Mouse (Mus musculus): ENCODE results near the gene Rbm20.

Gene Rbm20

DNA sequence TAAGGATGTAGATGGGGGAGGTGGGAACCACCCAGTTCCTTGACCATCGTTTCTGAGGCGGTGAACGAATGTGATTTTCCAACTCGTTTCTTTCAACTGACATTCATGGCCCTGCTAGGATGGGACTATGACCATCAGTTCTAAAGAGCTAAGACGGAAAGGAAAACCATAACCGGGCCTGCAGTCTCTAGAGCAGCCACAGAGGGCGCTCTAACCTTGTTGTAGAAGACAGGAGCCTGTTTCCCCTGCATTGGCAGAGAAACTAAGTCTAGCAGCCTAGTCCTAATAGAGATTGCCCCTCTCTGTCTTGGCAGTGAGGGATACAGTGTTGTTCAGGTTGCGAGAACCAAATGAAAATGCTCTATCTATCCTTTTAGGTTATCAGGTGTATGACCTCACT lies 164.8 kb downstream of the Rbm20 start:
- DNase-seq (ENCODE audit: low read depth in 2 of 2, low spot score in 2 of 2), result peak; percentile 82 to 89

DNA sequence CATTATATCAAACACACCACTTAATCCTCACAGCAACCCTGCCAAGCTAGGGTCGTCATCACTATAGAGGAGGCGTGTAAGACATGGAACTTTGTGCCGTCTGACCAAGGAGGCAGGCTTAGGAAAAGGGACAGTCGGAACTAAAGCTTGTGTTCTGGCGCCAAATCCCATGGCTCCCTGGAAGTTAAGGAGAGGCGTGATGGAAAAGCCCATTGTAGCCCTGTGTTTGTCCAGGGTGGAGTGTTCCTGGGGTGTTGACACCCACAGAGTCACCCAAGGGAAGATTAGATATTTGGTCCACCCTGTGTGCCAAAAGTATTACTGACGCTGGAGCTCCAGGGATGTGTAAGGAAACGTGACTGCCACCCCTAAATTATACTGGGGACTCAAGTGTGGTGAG lies 166.9 kb downstream of the Rbm20 start:
- DNase-seq (ENCODE audit: low read depth in 2 of 2, low spot score in 2 of 2), result no peak

DNA sequence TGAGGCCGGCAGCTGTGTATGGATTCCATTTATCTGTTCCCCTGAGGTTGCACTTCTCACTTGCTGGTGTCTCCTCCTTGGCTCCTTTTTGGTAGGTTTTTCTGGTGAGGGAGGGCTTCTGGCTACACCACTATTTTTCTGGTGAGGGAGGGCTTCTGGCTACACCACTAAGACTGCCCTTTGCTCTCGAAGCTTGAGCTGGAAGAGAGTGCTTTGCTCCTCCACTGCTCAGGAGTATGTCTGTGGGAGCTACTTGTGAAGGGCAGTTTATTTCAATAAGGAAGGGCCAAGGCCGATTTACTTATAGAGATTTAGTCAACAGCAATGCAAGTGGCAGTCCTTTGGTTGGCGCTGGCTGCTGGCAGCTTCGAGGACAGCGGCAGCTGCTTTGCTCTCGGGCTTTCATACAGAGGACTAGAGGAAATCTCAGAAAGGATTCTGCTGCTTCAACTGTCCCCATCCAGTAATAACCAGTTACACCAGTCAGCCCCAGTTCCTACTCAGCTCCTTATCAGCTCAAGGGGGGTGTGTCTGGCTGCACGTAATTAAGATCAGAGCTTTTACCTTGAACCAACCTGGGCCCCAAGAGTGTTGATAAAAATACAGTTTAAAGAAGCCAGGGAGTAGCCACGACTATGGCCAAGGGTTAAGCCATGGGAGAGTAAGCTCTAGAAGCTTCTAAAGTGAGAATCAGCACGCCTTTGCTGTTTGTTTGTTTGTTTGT lies 171.3 kb downstream of the Rbm20 start:
- no peak for DNase-seq (ENCODE audit: low read depth in 2 of 2, low spot score in 2 of 2)

DNA sequence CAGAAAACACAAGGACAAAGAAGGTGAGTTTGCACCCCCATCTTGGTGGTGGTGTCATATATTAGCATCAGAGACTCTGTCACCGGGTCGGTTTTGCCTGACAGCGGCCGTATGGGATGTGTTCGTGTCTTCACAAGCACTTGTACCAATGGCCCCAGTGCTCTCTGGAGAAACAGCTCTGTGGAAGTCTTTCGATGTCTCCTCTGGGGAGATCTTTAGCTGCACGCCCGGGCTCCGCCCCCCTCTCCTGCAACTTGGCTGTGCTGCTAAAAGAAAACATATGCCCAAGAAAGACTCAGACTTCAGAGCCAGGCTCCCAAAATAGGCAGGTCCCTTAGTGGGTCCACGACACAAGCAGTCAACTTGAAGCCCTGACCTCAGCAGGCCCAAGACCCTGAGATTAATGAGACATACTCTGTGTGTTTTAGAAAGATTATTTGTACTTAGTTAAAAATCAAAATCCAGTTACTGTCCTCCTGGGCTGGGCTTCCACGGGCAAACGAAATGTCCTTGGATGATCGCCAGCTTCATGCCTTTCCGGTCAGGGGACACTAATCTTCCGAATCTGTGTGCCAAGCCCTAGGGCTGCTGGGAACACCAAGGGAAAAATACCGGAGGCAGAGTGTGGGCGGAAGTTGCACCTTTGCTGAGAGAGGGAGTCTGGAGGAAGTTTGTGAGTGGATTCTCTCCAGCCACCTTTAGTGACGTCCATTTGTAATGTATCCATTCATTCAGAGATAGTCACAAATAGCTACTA lies 173.2 kb downstream of the Rbm20 start:
- no peak for DNase-seq (ENCODE audit: low read depth in 2 of 2, low spot score in 2 of 2)

DNA sequence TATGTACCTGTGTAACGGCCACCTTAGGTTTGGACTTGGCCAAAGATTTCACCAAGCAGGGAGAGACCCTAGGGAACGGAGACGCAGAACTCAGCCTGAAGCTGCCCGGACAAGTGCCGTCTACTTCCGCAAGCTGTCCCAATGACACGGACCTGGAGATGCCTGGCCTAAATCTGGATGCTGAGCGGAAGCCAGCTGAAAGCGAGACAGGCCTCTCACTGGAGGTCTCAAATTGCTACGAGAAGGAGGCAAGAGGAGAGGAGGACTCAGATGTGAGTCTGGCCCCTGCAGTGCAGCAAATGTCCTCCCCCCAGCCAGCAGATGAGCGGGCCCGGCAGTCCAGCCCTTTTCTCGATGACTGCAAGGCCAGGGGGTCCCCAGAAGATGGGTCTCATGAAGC lies 174.2 kb downstream of the Rbm20 start:
- no peak for DNase-seq (ENCODE audit: low read depth in 2 of 2, low spot score in 2 of 2)

DNA sequence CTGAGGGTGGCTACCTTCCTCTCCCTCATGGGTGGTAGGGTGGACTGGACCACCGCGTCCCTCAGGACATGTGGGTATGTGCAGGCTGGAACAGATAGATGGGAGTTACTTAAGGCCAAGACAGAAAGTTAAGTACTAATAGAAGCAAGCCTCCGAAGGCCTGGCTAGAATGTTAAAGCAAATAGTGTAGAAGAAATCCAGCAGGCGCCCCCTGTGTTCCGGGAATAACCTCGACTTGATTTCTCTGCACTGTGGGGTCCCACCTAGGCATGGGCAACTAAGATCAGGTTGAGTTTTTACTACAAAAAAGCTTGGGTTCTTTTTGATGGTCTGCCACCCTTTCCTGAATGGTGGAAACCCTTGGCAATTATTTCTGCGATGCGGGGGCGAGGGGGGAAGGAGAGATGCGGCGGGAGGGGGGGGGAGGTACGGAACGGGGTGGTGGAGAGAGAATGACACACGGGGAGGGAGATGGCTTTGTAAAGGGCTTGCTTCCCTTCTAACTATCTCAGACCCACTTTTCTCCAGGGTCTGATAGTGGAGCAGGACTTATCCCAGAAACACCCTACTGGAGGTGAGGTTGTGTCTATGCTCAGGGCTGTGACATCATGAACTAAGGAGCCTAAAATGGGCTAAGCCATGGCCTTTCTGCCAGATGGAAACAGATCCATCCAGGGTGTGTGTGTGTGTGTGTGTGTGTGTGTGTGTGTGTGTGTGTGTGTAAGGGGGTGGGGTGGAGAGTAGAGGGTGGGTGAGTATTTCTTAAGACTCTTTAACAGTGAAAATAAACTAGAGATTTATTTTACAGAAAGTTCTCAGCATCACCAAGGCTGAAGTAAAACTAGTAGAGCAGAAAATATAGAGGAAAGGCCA lies 175.0 kb downstream of the Rbm20 start:
- DNase-seq (ENCODE audit: low read depth in 2 of 2, low spot score in 2 of 2), result no peak

DNA sequence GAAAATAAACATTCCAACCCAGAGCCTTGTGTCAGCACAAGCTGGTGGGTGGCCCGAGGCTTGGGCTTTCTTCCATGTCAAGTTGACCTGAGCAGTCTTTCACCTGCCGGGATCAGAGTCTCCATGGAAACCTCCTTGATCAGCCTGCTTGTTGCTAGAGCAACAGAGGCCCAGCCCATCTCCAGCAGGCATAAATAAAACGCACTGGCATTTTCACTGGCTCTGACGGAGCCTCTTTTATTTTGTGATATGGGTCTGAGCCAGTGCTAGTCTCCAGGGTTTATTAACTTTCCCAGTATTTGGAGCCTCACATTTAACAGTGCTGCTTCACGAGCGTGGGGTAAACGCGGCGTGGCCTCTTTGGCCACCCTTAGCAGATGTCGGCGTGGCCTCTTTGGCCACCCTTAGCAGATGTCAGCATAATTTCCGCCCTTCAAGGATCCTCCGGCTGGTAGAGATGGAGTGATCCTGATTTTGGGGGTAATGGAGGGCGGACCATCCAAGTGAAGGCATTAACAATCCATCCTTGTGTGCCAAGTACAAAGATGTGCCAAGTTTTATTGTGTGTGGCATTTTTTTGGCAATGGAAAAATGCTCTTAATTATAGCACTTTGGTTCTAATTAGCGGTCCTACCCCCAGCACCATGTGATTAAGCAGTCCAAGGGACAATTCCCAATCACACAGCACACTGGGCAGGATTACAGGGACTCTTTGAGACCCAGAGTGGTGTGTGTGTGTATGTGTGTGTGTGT lies 175.8 kb downstream of the Rbm20 start:
- no peak for DNase-seq (ENCODE audit: low read depth in 2 of 2, low spot score in 2 of 2)

DNA sequence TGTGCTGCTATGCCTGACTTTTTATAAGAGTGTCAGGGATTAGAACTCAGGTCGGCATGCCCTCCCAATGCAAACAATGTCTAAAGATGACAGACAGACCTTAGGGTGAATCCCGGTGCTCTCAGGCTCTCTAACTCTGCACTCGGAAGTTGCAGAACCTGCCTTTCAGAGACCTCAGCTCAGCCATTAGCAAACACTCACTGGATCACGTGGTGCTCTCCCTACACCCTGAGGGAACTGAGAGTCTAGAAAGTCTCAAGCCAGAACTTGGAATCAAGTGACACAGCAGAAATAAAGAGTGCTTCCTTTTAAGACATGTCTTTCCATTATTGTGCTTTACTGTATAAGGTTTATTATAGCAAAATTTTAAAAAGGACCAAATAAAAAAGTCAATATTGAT lies 177.9 kb downstream of the Rbm20 start:
- DNase-seq (ENCODE audit: low read depth in 2 of 2, low spot score in 2 of 2), result no peak

DNA sequence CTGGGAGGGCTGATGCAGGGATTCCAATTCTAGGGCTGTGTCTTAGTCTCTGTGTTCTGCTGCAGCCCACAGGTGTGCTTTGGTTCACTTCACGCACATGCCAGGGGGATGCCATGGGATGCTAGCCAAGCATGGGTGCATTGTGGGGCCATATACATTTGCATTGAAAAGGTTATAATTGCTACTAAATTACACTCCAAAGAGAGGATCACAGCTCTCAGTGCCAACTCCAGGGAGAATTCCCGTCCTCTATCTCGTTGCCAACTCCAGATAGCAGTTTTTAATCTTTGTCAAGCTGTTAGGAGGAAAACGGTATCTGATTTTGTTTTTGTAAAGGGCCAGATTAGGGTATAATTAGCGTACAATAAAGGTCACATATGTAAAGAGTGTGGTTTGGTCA lies 178.7 kb downstream of the Rbm20 start:
- no peak for DNase-seq (ENCODE audit: low read depth in 2 of 2, low spot score in 2 of 2)

DNA sequence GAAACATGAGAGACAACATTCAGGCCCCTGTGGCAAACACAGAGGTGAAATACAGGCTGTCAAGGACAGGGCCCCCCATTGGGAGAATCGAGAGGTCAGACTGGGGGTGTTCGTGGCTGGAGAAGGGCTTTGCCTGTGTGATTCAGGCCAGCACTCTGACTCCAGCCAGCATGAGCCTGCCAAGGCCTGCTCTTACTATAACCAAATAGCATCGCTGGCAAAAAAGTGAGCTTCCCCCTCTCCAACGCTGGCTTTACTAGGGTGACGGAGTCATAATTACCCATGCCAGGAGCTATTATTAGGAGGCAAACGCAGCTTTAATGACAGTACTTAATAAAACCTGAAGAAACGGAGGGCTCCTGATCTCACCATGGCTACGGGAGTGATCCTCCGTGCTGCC lies 179.7 kb downstream of the Rbm20 start:
- no peak for DNase-seq (ENCODE audit: low read depth in 2 of 2, low spot score in 2 of 2)

DNA sequence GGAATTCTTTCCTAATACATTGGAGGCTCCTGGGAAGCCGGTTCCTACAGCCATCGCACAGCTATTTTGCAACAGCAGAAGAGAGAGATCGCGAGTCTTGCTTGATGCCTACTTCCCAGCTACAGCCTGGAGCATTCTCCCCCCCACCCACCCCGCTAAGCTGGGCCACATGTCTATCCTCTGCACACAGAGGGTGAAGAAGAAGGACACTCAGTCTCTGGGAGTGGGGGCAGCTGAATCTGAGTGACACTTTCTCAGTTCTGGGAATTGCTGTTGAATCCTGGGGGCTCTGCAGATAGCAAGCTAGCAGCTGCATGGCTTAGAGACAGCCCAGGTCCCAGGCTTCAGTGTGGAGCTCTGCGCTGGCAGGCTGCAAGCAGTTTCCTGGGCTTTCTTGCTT lies 180.9 kb downstream of the Rbm20 start:
- DNase-seq (ENCODE audit: low read depth in 2 of 2, low spot score in 2 of 2), result no peak

DNA sequence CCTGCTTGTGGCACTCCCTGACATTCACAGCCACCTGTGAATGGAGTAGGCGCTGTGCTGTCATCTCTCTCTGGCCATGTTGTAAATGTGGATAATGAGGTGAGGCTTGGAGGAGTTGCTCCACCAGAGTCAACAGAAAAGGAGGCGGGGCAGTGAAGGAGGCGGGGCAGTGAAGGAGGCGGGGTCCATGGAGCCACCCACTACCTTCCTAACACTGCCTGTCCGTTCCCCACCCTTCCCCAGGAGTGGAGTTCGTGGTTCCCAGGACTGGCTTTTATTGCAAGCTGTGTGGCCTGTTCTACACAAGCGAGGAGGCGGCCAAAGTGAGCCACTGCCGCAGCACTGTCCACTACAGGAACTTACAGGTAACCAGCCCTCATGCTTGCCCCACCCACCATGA lies 182.0 kb downstream of the Rbm20 start:
- no peak for DNase-seq (ENCODE audit: low read depth in 2 of 2, low spot score in 2 of 2)

DNA sequence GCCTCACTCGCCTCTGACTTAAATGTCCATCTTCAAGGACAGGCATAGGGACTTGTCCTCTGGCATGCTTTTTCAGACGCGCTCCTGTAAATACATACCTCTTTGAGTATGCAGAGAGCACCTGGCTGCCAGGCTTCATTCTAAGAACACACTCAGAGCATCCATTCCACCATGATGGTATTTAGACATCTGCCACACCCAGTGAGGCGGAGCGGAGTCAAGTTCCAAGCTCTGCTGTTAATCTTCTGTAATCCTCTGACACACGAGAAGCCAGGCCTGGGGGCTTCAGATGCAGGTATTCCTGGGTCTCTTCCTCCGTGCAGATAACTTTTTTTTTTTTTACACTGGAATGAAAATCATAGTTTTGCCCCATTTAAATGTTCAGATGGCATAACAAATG lies 182.5 kb downstream of the Rbm20 start:
- DNase-seq (ENCODE audit: low read depth in 2 of 2, low spot score in 2 of 2), result no peak

DNA sequence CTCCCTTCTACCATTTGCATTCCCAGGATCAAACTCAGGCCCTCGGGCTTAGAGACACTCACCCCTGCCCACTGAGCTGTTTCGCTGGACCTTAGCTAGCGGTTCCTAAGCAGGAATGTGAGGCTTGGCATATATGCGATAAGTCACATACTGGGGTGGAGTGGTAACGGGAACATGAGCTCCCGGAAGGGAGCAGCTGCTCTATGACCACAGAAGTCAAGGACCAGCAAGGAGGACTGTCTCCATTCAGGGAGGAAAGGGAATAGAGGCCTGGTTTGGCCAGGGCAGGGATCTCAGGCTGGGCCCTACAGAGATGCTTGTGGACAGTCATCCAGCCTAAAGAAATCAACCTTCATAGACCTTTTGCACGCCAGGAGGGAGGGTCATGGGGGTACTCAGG lies 184.2 kb downstream of the Rbm20 start:
- DNase-seq (ENCODE audit: low read depth in 2 of 2, low spot score in 2 of 2), result no peak

DNA sequence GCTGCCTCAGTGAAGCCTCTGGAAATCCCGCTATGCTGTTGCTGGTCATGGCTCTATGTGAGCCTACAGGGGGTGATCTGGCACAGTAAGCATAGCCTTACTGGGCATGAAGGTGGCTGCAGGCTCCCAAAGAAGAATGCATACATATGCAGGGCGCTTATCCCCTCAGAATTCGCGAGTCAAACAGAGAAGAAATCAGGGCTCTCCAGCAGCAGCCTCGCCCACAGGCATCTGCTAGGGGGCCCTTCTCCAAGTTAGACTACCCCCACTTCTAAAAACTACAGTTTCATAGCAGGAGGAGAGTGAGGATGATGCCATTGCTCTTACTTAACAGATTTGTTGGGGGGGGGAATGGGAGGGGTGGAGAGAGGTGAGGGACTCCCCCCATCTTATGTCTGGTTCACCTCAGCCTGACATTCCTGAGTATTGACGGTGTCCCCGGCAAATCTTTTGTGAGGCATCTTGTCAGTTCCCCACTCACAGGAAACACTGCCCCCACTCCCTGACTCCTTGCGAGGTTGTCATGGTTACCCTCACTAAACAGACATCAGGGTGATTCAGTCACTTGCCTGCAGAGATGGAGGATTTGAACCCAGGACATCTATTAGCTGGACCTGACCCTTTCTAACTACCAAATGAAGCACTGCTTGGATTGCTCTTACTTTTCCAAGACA lies 185.6 kb downstream of the Rbm20 start:
- DNase-seq (ENCODE audit: low read depth in 2 of 2, low spot score in 2 of 2), result no peak

DNA sequence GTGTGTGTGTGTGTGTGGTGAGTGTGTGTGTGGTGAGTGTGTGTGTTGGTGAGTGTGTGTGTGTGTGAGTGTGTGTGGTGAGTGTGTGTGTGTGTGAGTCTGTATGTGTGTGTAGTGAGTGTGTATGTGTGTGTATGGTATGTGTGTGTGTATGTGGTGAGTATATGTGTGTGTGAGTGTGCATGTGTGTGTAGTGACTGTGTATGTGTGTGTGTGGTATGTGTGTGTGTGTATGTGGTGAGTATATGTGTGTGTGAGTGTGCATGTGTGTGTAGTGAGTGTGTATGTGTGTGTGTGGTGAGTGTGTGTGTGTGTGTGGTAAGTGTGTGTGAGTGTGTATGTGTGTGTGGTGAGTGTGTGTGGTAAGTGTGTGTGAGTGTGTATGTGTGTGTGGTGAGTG lies 190.1 kb downstream of the Rbm20 start:
- no peak for DNase-seq (ENCODE audit: low read depth in 2 of 2, low spot score in 2 of 2)

DNA sequence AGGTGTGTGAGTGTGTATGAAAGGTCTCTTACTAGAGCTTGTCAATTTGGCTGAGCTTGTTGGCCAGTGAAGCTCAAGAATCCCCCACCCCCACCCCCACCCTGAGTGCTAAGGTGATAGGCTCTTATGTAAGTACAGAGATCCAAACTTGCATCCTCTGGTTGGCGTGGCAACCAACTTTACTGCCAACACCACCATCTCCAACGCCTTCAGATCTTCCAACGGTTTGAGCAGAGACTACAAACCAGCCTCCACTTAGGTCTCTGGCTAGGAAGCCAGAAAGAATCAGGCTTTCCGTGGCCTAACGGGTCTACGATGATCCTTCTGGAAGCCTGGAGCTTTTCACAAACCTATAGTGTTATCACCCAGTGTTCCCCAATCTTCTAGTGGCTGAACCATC lies 191.0 kb downstream of the Rbm20 start:
- no peak for DNase-seq (ENCODE audit: low read depth in 2 of 2, low spot score in 2 of 2)

DNA sequence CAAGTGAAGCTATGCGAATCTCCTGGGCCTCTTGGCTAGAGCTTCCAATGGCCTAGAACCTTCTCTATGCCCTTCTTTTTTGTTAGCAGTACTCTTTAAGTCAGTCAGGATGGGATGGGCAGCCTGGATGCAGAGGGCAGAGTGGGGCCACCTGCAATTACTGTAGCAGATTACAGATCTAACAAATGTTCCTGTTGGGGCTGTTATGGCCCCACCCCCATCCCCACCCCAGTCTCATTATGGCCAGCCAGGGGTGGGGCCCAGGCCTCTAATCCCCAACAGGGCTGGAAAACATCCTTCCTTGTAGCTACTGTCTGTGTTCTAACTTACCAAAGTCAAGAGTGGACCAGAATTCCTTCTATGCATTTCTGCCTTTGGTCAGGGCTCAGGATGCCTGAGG lies 191.7 kb downstream of the Rbm20 start:
- no peak for DNase-seq (ENCODE audit: low read depth in 2 of 2, low spot score in 2 of 2)

DNA sequence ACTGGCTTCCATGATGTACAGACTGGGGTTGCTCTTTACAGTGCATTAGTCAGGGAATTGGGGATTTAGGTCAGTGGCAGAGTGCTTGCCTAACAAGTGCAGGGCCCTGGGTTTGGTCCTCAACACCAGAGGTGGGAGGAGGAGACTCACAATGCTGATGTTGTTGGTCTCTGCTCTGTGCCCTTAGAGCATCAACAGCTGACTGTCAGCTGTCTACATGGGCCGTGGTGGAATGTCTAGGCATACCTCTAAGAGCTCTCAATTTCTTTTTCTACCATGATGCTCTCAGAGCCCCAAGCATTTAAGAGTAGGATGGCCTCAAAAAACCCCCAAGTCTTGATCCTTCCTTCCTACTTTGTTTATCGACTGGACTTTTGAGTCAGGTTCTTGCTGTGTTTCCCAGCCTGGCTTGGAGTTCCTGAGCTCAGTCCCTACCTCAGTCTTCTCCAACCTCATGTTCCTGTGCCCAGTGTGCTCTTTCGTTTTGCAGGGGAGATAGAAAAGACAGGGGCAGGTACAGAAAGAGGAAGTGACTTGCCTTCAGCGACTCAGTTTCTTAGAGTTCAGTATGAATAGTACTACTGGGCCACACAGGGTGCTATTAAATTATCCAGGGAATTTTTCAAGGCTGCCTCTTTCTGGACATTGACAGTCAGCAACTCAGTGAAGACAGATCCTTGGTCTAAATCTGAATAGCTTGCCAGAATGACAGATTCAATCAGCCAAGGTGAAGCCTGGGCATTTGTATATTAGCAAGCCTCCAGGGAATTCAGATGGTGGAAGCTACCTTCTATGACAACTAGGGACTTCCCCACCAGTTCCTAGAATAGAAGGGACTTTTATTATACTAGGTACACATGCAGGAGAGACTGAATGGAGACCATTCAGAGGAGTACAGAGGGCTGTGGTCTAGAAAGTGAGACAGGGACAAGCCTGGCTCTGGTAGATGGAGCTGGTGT lies 192.6 kb downstream of the Rbm20 start:
- DNase-seq (ENCODE audit: low read depth in 2 of 2, low spot score in 2 of 2), result no peak

DNA sequence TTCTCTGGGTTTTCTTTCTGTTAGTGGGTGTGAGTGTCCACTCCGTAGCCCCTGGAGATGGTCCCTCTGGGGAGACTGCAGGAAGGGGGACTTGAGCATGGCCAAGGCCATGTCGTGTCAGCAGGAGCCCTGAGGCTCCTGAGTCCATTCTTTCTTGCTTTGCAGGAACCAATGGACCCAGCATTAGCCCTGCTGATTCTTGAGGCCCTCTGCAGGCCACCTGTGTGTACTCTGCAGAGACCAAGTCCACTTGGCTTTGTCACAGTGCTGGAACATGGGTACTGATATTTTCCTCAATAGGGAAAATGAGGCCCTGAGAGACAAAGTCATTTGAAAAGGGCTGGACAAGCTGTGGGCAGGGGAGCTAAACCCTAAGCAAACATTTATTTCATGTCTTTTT lies 193.5 kb downstream of the Rbm20 start:
- no peak for DNase-seq (ENCODE audit: low read depth in 2 of 2, low spot score in 2 of 2)

All from CD8-positive naive resting alpha-beta T cell, adult 2 months (primary cell).